Mouse (Mus musculus) right cerebral cortex, postnatal 4 days (tissue): ENCODE measurements around the gene Ptpn11.

Source experiments
- DNase-seq: peaks from one replicate; pipeline ENCODE4 v3.0.0-alpha.2; 2022

The Ptpn11 gene

DNA sequence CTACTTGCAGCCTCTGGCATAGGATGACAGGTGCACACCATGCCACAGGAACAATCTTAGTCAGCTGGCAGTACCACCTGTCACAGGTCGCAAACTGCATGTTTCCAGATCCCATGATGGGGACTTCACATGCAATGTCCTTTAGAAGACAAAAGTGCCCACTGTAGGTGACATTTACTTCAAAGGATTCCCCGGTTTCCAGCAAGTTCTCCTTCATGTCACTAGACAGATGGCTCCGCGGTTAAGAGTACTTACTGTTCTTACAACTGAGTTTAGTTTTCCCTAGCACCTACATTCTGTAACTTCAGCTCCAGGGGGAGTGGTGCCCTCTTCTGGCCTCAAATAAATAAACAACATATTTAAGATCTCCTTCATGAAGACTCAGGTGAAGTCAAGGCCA is 18.4 kb downstream of the Ptpn11 start:
- DNase-seq = no peak

DNA sequence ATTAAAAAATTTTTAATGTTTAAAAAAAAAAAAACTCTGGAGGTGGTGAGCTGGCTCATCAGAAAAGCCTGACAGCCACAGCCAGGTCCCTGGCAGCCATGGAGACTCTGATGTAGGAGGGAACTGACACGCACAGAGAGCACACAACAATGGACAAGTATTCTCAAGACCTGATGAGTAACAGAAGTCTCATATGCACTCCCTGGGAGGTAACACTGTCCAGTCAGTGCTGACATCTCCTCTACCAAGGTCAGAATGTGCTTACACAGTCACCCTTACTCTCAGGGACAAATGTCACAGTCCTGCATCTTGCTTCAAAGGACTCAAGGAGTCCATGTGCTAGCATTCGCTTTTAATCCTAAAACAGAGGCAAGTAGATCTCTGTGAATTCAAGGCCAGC is 21.6 kb downstream of the Ptpn11 start:
- DNase-seq = no peak

DNA sequence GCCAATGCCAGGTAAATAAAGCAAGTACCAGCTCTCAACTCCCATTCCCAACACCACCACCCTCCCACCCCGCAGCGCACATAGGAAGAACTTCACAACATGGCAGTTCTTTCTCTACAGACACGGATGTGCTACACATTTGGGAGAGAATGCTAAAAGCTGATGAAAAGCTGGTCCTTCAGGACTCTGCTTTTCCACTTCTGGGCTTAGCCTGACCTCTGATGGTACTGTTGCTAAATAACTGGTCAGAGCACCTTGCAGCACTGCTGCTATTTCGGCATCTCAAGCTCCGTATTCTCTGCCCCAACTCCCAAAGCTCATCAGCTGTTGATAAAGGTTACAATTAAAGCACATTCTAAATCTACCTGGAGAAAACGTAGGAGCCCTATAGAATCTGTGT is 24.3 kb downstream of the Ptpn11 start:
- DNase-seq = no peak

DNA sequence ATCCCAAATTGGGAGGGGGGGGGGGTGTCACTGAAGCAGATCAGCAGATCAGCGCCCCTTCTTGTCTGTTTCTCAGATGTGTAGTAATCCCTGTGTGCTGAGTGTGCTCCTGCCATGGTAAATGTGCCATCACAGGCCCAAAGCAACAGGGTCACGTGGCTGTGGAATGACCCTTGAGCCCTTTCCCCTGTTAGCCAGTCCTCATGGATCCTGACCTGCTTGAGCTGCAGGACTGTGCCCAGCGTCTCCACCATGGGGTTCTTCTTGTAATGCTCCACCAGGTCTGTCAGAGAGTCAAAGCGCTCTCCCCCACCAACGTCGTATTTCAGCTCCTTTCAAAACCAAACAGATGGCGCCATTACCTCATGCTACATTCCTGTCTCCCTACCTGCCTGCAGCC is 28.3 kb downstream of the Ptpn11 start:
- no peak for DNase-seq

DNA sequence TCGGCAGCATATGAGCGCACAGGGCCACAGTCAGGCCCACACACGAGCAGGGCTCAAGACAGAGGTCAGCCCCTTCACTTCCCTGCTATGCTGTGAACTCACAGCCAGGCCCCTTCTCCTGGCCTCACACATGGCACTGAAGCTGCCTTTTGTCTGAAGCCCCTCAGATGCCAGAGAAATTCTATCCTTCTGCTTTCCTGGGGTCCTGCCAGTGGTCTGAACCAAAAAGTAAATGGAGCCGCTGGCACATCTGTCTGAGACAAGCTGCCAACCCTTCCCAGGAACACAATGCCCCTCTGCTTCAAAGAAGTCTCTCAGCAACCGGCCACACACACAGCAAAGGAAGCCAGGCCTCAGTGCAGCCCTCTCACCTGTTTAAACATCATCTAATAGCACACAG is 28.9 kb downstream of the Ptpn11 start:
- no peak for DNase-seq

DNA sequence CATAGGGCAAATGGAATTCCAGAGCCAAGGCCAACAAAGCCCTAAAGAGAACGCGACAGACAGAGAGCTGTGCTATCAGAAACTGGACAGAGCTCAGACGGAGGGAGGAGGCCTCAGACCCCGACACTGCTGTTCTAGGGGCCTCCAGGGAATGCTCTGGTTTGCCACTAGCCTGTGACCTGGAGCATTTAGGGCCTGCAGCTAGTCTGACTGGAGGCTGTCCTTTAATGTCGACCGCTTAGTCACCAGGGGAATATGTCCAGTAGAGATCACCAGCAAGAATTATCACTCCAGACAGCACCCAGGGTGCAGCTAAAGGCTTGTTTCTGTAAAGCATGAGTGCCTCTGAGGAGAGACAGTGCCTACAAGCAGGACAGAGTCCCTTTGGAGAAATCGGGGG is 32.2 kb downstream of the Ptpn11 start:
- no peak for DNase-seq

DNA sequence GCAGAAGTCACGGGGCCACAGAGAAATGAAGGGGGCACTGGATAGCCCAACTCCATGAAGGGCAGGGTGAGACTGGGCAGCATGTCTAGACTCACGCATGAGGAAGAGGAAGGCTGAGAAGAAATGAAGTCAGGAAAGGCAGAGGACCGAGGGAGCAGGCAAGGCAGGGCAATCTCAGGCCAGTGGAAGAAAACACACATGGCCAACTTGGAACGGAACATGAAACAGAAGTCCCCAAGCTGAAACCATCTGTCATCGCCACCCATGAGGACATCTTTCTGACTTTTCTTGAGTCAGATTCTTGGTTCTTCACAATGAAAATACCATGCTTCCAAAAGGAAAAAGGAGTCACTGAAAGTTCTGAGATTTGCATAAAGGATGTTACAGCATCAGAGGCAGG is 33.7 kb downstream of the Ptpn11 start:
- DNase-seq = no peak

DNA sequence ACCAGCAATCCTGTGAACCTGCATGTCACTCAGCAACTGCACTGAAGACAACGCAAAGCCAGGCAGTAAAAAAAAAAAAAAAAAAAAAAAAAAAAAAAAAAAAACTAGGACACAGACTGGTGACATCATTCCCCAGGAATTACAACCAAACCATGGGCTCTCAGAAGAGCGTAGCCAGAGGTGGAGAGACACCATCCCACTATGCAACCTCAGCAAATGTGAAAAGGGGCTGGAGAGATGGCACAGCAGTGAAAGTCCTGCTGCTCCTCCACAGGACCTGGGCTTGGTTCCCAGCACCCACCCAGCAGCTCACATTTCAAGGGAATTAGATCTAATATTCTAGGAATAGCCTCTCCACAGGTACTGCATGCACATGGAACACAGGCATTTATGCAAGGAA is 34.2 kb downstream of the Ptpn11 start:
- no peak for DNase-seq

DNA sequence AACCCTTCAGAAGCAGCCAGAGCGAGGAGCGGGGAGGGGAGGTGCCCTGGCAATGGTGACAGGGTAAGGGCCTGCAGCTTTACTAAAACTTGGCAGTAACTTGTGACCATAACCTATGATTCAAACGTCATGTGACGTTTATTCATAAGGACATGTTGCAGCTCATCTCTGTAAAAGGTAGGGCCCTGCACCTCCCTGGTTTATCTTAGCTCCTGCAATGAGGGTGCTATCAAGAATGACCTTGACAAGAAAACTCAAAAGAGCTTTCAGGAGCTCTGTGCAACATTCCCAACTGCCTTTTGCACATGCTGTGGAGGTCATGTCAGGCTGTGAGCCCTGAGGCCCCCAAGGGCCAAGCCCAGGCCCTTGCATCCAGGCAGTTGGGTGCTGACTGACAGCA is 35.1 kb downstream of the Ptpn11 start:
- DNase-seq = no peak

DNA sequence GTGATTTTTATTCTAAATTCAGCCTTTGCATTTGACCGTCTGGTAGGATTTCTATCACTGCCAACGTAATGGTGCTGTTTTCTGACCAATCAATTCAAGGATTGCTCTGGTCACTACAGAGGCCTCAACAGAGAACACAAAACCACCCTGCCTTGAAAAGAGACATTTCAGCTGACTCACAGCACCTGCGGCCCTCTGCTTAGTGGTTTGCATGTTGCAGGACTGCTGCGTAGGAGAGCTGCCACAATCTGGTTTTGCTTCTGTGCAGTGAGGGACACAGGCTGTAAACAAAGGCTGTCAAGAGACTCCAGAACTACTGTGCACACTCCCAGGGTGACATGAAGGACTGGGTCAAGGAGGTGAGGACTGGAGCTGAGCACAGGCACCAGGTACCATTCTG is 40.5 kb downstream of the Ptpn11 start:
- no peak for DNase-seq

DNA sequence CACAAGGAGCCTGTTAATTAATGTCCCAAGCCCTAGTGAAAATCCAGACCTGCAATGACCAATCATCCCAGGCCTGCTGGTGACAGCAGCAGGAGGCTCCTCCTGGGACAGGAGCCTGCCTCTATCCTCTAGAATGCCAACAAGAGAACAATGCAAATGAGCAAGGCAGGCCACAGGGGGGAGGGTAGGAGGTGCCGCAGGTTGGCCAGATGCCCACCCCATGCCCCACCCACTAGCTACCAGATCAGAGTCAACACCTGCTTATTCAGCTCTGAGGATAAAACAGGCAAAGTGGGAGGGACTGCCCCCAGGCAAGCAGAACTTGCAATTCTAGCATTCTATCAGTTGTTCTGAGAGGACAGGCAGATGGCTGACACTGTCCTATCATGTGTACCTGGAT is 42.0 kb downstream of the Ptpn11 start:
- DNase-seq = no peak

DNA sequence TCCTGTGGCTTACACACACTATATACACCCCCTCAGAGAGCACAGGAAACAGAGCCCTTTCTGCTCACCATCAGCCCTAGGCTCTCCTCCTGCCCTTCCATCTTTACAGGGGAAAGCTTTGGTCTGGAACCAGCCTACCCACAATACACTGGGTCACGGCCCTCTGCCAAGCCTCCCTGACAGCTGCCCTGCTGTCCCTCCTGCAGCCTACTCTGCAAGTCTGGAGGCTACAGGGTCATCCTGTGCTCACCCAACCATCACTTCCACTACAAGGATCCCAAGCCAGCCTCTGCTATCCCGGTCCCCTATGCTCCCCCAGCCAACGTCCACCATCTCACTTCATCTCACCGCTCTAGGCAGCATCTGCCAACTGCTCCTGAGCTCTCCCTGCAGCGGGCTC is 44.9 kb downstream of the Ptpn11 start:
- no peak for DNase-seq

DNA sequence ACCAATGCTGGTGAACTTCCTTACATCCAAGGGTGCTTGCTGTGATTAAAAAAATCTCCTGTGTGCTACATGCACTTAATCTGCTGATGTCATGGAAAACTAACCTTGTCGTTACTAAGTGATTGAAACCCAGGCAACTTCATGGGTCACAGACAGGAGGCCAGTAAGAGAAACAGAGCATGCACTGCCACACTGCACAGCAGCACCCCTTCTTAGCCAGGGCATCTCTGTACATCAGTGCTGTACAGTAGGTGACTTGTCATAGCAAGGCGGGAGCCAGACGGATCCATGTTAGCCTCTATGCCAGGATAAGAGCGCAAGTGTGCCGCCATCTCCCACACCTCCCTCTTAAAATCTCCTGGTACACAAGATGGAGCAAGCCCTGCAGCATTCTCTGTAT is 45.6 kb downstream of the Ptpn11 start:
- DNase-seq = no peak

DNA sequence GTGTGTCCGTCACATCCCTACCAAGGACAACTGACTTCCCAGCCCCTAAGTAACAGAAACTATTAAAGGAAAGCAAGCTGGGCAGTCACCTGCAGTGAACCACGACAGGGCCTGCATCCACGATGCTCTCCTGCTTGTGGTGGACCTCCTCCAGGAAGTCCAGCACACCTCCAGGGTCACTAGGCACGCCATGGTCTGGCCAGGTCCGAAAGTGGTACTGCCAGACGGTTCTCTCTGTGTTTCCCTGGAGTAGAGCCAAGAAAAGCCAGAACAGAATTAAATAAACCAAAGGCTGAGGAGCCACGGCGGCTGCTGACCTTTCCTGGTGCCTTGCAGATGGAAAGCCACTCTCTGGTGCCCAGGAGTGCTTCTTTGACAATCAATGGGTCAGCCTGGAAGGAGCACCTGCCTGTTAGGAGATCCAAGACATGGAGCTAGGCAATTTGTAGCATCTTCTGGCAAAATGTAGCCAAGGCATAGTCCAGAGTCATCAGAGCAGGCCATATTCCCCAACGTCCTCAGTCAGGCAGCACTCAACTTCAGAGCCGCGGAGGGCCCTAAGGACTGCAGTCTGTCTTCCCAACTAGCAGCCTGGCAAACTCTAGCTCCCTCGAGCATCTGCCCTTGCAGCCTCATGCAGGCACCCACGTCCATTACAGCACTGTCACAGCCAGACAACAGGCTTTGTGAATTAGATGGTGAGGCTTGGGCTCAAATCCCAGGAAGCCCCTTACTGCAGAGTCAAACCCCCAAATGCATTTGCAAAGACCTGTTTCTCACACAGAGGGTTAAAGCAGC is 46.6 kb downstream of the Ptpn11 start:
- no peak for DNase-seq

DNA sequence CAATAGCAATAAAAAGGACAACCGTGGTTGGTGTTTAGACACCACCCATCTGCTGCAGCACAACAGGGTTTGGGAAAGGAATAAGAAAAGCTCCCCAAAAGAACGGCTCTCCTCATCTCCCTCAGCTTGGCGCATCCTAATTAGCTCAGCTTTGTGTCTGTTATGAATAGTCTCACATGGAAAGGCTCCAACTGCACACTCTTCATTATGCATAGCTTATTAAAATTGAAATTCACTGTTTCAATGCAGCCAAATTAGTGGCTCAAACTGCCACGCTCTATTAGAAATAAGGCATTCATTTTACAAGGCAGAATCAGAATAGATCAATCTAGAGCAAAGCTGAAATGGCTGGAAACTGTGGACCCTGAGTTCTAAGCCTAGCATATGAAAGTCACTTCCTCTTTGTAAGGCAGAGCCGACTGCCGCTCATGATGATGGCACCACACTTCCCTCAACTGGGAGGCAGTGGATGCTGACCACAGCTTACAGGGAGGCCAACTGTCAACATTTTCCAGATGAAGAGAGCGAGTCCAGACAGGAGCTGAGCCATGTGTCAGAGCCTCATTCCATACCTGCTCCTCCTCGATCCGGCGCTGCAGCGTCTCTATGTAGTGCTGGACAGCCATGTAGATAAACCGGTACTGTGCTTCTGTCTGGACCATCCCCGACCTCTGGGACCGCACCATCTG is 48.6 kb downstream of the Ptpn11 start:
- DNase-seq = no peak

DNA sequence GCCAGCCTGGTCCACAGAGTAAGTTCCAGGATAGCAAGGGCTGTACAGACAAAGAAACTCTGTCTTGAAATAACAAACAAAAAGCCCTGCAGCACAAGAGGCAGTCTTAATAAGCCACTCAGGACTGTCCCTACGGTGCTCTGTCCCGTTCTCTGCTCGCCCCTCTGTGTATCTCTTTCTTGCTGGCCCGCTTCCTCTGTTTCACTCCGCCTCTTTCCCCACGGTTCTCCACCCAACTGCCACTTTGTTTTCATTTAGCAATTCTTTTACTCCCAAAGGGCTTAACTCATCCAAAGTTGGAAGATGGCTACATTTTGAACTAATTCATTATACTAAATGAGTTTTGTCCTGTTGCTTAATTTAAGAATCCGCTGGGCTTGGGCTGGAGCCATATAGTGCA is 50.9 kb downstream of the Ptpn11 start:
- DNase-seq = no peak

DNA sequence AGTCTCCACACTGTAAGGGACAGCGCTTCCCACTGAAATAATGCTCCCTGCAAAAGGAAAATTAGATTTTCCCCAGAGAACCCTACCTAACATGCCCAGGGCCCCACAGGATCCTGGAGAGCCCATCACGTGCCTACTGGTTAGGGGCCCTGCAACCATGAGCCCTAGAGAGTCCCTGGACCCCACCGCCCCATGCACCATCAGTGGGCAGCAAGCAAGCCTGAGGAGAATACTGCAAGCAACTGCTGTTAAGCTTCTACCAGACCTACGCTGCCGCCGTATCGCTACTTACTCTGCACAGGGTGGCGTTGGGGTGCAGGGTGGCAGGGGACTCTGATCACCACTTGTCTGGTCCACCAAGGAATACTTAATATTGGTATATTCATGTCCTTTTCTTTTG is 54.1 kb downstream of the Ptpn11 start:
- DNase-seq = no peak

DNA sequence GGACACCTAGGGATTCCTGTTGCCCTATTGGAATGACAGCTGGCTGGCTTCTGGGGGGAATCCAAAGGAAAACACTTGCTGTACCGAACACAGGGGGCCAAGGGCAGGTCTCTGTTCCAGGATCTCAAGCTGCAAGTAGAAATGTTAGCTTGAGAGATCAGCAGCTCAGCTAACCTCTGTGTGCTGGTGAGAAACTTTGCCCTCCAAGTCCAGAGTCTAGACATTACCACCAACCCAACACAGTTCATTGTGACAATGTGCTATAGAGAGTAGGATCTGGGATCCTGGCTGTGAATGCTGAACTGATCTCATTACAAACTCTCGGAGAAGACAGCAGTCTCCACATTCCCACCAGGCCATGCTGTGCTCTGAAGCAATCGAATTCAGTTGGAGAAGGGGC is 59.4 kb downstream of the Ptpn11 start:
- no peak for DNase-seq

DNA sequence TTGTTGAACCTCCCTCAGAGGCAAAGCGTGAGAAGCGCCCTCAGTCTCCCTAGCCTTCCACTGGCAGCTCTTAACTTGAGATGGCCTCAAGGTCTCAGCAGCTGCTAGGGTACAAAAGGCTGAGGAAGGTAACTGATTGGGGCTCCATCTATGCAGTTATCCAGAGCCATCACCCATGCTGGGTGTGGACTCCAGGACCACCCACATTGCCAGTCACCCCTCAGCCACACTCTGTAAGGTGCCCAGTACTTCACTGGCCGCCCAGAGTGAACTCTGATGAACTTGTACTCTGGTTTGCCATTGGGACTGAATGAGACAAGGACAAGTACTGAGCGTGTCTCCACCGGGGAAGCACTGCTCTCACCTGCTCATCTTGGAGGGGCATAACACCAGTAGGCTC is 61.9 kb downstream of the Ptpn11 start:
- no peak for DNase-seq

DNA sequence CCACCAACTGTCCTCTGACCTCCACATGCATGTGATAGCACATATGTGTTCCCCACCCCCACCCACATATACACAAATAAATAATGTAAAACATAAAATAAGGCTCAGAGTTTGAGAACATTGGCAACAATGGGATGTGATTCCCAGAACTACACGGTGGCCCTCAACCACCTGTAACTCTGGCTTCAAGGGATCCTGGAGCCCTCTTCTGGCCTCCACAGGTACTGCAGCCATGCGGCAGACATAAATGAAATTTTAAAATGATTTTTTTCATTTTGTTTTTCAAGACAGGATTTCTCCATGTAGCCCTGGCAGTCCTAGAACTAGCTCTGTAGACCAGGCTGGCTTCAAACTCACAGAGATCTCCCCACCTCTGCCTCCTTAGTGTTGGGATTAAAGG is 65.1 kb downstream of the Ptpn11 start:
- peak; percentile 59 for DNase-seq

DNA sequence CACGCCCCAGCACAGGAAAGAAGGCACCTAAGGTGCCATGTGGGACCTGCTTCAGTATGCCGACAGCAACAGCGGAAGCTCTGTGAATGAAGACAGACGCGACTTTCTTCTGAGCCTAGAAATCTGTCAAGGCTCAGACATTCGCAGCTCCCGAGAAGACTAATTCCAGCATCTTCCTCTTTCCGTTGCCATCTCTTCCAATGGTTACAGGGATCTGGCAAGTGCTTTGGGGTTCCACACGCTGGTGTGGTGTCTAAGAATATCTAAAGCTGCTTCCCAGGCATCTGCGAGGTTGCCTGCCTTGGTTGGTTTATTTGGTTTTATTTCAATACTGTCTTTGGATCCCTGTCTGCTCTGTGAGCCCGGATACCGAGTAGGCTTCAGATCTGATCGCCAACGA is 65.6 kb downstream of the Ptpn11 start:
- DNase-seq = no peak

DNA sequence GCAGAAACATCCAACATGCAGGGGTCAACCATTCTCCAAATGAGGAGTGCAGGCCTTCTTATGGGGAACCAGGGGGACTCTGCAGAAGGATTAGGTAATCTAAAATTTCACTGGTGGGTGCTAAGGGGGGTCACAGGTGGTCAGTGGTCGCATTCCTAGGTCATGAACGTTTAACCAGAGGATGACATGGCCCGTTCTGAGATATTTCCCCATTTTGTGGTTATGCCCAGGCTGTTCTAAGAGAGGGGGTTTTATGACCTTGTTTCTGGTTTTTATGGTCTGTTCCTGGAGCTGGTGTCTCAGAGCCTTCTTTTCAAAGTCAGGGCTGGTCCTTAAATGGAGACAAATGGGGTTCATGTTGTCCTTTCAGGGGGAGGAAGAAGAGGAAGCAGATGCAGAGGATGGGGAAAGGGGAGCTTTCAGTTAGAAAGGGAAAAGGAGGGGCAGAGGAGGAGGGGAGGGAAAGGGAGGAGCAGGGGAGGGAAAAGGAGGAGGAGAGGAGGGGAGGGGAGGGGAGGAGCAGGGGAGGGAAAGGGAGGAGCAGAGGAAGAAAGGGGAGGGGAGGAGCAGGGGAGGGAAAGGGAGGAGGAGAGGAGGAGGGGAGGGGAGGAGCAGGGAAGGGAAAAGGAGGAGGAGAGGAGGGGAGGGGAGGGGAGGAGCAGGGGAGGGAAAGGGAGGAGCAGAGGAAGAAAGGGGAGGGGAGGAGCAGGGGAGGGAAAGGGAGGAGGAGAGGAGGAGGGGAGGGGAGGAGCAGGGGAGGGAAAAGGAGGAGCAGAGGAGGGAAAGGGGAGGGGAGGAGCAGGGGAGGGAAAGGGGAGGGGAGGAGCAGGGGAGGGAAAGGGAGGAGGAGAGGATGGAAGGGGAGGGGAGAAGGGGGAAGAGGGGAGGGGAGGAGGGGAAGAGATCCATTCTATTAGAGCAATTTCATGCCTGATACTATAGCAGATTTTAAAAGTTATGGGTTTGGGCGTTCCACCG is 66.7 kb downstream of the Ptpn11 start:
- DNase-seq = no peak

DNA sequence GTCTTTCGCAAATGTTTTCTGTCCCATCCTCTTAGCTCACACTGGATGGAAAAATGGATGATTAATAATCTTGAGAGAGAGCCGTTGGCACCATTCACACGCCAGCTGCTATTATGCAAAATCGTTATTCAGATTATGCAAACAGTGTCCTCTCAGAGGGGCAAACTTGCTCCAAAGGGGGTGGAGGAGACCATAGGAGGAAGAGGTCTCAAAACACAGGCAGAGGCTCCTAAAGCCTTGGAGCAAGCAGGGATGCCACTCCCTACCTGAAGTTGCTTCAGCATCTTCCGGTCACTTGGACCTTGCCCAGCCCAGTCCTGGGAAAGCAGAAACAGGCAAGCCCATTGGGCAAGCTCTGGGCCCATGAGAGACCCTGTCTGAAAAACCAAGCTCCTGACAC is 67.8 kb downstream of the Ptpn11 start:
- no peak for DNase-seq

DNA sequence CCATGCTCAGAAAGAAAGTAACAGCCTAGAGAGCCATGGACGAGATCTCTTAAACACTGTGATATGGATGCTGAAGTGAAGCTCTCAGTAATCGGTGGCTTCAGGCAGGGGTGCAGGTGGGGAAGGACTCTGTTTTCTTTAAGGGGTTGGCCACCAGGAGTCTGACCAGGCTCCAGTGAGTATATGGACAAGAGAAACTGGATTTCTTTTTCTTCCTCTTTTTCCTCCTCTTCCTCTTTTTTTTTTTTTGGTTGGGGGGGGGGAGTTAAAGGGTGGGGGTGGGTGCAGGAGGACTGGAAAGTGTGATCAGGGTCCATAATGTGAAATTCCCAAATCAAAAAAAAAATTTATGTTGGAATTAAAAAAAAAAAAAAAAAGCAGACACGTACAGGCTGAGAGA is 68.6 kb downstream of the Ptpn11 start:
- DNase-seq = no peak
